Mouse (Mus musculus): ENCODE results near the gene Chac1.

The Chac1 gene

GRCm38 (mm10) chr2:119377286-119377685 lies 26.3 kb downstream of the Chac1 start:
- DNase-seq (ENCODE audit: low spot score), result no peak

- no peak for DNase-seq (ENCODE audit: low spot score)
Measured at GRCm38 (mm10) chr2:119377826-119378225, 26.8 kb downstream of the Chac1 start.

GRCm38 (mm10) chr2:119379455-119379854 lies 28.4 kb downstream of the Chac1 start:
- no peak for DNase-seq (ENCODE audit: low spot score)

GRCm38 (mm10) chr2:119388266-119388665 lies 37.2 kb downstream of the Chac1 start:
- no peak for DNase-seq (ENCODE audit: low spot score)

GRCm38 (mm10) chr2:119389992-119390391 lies 39.0 kb downstream of the Chac1 start:
- no peak for DNase-seq (ENCODE audit: low spot score)

GRCm38 (mm10) chr2:119398252-119398651 lies 47.2 kb downstream of the Chac1 start:
- DNase-seq (ENCODE audit: low spot score), result no peak

GRCm38 (mm10) chr2:119398665-119399064 lies 47.6 kb downstream of the Chac1 start:
- DNase-seq (ENCODE audit: low spot score), result no peak

GRCm38 (mm10) chr2:119399313-119399712 lies 48.3 kb downstream of the Chac1 start:
- DNase-seq (ENCODE audit: low spot score), result no peak

Measured in ovary, postnatal 14 days (tissue).